Mouse (Mus musculus) stomach, postnatal 0 days (tissue): ENCODE results near the gene Gm10663.

Source experiments
- CTCF ChIP-seq: IDR thresholded peaks from 2 replicates; pipeline ENCODE4 v1.5.1; 2016; ENCODE audit warnings: antibody characterized with exemption, low read depth, mild to moderate bottlenecking, moderate library complexity
- EP300 ChIP-seq: optimal IDR thresholded peaks from 2 replicates; pipeline ENCODE3; 2016; ENCODE audit warnings: antibody characterized with exemption

DNA sequence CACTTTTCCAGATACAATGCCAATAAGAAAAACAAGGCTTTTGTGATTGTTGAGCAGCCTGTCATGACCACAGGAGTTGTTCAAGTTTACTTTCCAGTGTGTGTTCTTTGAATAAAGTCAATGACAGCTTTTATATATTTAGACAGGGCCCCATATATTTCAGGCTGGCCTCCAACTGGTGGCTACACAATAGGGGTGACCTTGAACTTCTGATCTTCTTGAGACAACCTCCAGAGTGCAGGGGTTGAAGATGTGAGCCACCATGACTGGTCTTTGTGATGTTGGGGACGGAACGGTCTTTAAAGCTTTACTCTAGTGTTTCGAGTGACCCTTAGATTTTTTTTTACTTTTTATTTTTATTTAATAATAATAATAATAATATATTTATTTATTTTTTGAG lies 9.2 kb upstream of the Gm10663 start:
- TF ChIP-seq CTCF (no peak), EP300 (no peak)
